8 mouse cellular contexts compared by ENCODE assay signal in the genomic region with DNA sequence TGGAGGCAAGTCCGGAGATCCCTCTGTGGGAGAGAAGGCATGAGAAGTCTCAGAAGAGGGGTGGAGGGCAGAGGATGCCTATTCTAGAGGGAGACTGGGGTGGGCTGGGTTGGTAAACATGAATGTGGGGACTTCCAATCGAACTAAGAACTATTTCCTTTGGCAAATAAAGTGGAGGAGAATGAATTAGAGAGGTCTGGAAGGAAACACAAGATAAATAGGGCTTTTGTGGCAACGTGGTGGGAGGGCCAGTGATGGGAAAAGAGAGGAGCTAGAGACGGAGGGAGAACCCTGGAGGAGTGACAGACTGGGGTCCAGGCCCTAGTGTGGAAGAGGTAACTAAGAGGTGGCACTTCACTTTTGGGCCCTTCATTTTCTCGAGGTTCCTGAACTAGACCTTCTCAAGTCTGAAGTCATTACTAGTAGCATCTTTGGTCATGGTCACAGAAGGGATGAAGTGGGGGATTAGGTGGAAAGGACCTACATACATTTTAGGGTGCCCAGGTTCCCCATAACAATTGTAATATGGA. TPM values are rescaled to one million over a fixed set of nuclear protein-coding genes. Genes with fewer than 3 reads are reported as not detected.
DNase-seq lines count a peak whose midpoint lies in the region; ATAC-seq and TF ChIP-seq lines count a peak whose summit lies in the region.

No protein-coding gene starts in this region.

- no peak for ATAC-seq in lung, embryonic 14.5 days (ENCODE audit: insufficient read depth)
- no peak for ATAC-seq in embryonic facial prominence, embryonic 14.5 days (ENCODE audit: low read depth)
- no peak for ATAC-seq in intestine, embryonic 15.5 days
- ATAC-seq in neural tube, embryonic 13.5 days (ENCODE audit: low read depth), result no peak
- no peak for ATAC-seq in granulocyte monocyte progenitor cell, adult 5-6 weeks (replicated peaks; ENCODE audit: poor library complexity, severe bottlenecking)

- H3K9ac ChIP-seq in lung, embryonic 14.5 days, result peak overlapping the region; percentile 90
- H3K9ac ChIP-seq in embryonic facial prominence, embryonic 14.5 days (ENCODE audit: low read depth, low read length), result peak overlapping the region; percentile 98
- peak overlapping the region; percentile 90 for H3K9ac ChIP-seq in intestine, embryonic 15.5 days
- peak overlapping the region; percentile 98 for H3K9ac ChIP-seq in neural tube, embryonic 13.5 days

- peak; percentile 25 for DNase-seq in lung, embryonic 14.5 days
- no peak for DNase-seq in lung, postnatal 4 days
- DNase-seq in embryonic facial prominence, embryonic 14.5 days (ENCODE audit: low spot score), result no peak
- DNase-seq in layer of hippocampus, adult 9-11 months, result no peak
- DNase-seq in testis, postnatal 14 days (ENCODE audit: low spot score), result no peak

- peak overlapping the region; percentile 78 for H3K4me3 ChIP-seq in lung, embryonic 14.5 days (ENCODE audit: low read depth, low read length)
- peak overlapping the region; percentile 79 for H3K4me3 ChIP-seq in embryonic facial prominence, embryonic 14.5 days (ENCODE audit: low read depth, low read length)
- H3K4me3 ChIP-seq in intestine, embryonic 15.5 days (replicated peaks), result peak overlapping the region; percentile 82
- peak overlapping the region; percentile 80 for H3K4me3 ChIP-seq in neural tube, embryonic 13.5 days

- H3K36me3 ChIP-seq in lung, embryonic 14.5 days (ENCODE audit: insufficient read depth), result peaks cover 6% of the 10 kb centered on the region; the same call in 1 of the 2 replicates
- peaks cover 10% of the 10 kb centered on the region; the same call in 1 of the 2 replicates for H3K36me3 ChIP-seq in embryonic facial prominence, embryonic 14.5 days (ENCODE audit: control insufficient read depth, insufficient read depth, low read length)
- no peaks in the 10 kb centered on the region for H3K36me3 ChIP-seq in intestine, embryonic 15.5 days
- H3K36me3 ChIP-seq in neural tube, embryonic 13.5 days, result no peaks in the 10 kb centered on the region

- no peaks in the 10 kb centered on the region for H3K27me3 ChIP-seq in lung, embryonic 14.5 days (ENCODE audit: insufficient read depth, low read length)
- no peaks in the 10 kb centered on the region for H3K27me3 ChIP-seq in embryonic facial prominence, embryonic 14.5 days (replicated peaks; ENCODE audit: control insufficient read depth, insufficient read depth, low read length)
- no peaks in the 10 kb centered on the region for H3K27me3 ChIP-seq in intestine, embryonic 15.5 days (replicated peaks)
- H3K27me3 ChIP-seq in neural tube, embryonic 13.5 days, result peaks cover 7% of the 10 kb centered on the region; the same call in 1 of the 2 replicates

- H3K27ac ChIP-seq in lung, embryonic 14.5 days (ENCODE audit: low read depth), result peak overlapping the region; percentile 97
- H3K27ac ChIP-seq in embryonic facial prominence, embryonic 14.5 days (replicated peaks; ENCODE audit: low read depth, low read length), result peak overlapping the region; percentile 98
- peak overlapping the region; percentile 96 for H3K27ac ChIP-seq in intestine, embryonic 15.5 days
- peak overlapping the region; percentile 99 for H3K27ac ChIP-seq in neural tube, embryonic 13.5 days (replicated peaks)

- H3K4me2 ChIP-seq in lung, embryonic 14.5 days, result peak overlapping the region; percentile 78
- H3K4me2 ChIP-seq in embryonic facial prominence, embryonic 14.5 days (ENCODE audit: low read depth, low read length), result peak overlapping the region; percentile 73
- H3K4me2 ChIP-seq in intestine, embryonic 15.5 days (replicated peaks), result peak overlapping the region; percentile 75
- peak overlapping the region; percentile 90 for H3K4me2 ChIP-seq in neural tube, embryonic 13.5 days

- WGBS in lung, embryonic 14.5 days, result 5% methylated on average over 5 of the region's 5 CpGs
- 2% methylated on average over 5 of the region's 5 CpGs for WGBS in embryonic facial prominence, embryonic 14.5 days
- 15% methylated on average over 5 of the region's 5 CpGs for WGBS in intestine, embryonic 15.5 days
- 7% methylated on average over 5 of the region's 5 CpGs for WGBS in neural tube, embryonic 13.5 days

- H3K4me1 ChIP-seq in lung, embryonic 14.5 days (ENCODE audit: insufficient read depth), result peaks cover 22% of the 10 kb centered on the region
- H3K4me1 ChIP-seq in embryonic facial prominence, embryonic 14.5 days (ENCODE audit: control insufficient read depth, insufficient read depth, low read length), result peaks cover 34% of the 10 kb centered on the region
- H3K4me1 ChIP-seq in intestine, embryonic 15.5 days (replicated peaks), result peaks cover 36% of the 10 kb centered on the region
- peaks cover 56% of the 10 kb centered on the region for H3K4me1 ChIP-seq in neural tube, embryonic 13.5 days (replicated peaks)

- no peaks in the 10 kb centered on the region for H3K9me3 ChIP-seq in lung, embryonic 14.5 days (ENCODE audit: low read depth, low read length)
- no peaks in the 10 kb centered on the region for H3K9me3 ChIP-seq in embryonic facial prominence, embryonic 14.5 days (ENCODE audit: control insufficient read depth, low read length)
- no peaks in the 10 kb centered on the region for H3K9me3 ChIP-seq in intestine, embryonic 15.5 days
- no peaks in the 10 kb centered on the region for H3K9me3 ChIP-seq in neural tube, embryonic 13.5 days

- no peak for TF ChIP-seq CTCF in lung, embryonic 14.5 days (IDR thresholded peaks at IDR 0.05; ENCODE audit: low read depth)

RNA-seq across cellular contexts. Expression of a gene that starts 1.1 kb away (rescaled TPM):
- 13.1 and 15.1 TPM in 2 replicates for polyA plus RNA-seq in lung, embryonic 14.5 days (2014; fragmentation: Nextera tagmentation; extraction: Ambion mirVana)
- polyA plus RNA-seq in embryonic facial prominence, embryonic 14.5 days (2014; fragmentation: Nextera tagmentation; extraction: Ambion mirVana), result 13.8 and 14.9 TPM in 2 replicates
- 10.5 and 11.9 TPM in 2 replicates for polyA plus RNA-seq in intestine, embryonic 15.5 days (2015; fragmentation: Nextera tagmentation; extraction: Ambion mirVana)
- polyA plus RNA-seq in neural tube, embryonic 13.5 days (2015; fragmentation: Nextera tagmentation; extraction: Ambion mirVana), result 21.0 and 23.1 TPM in 2 replicates
- total RNA-seq in granulocyte monocyte progenitor cell, adult 5-6 weeks (2014; fragmentation: Nextera tagmentation), result 25.1 and 37.2 TPM in 2 replicates
- total RNA-seq in granulocyte monocyte progenitor cell, adult 5-6 weeks (2017), result 2.6 and 3.0 TPM in 2 replicates

RNA-seq across cellular contexts. Expression of a gene that starts 1.6 kb away (rescaled TPM):
- not detected in 2 replicates for polyA plus RNA-seq in lung, embryonic 14.5 days (2014; fragmentation: Nextera tagmentation; extraction: Ambion mirVana)
- polyA plus RNA-seq in embryonic facial prominence, embryonic 14.5 days (2014; fragmentation: Nextera tagmentation; extraction: Ambion mirVana), result not detected in 2 replicates
- not detected in 2 replicates for polyA plus RNA-seq in intestine, embryonic 15.5 days (2015; fragmentation: Nextera tagmentation; extraction: Ambion mirVana)
- polyA plus RNA-seq in neural tube, embryonic 13.5 days (2015; fragmentation: Nextera tagmentation; extraction: Ambion mirVana), result not detected in 2 replicates
- total RNA-seq in granulocyte monocyte progenitor cell, adult 5-6 weeks (2014; fragmentation: Nextera tagmentation), result not detected in 2 replicates
- not detected in 2 replicates for total RNA-seq in granulocyte monocyte progenitor cell, adult 5-6 weeks (2017)

RNA-seq across cellular contexts. Expression of a gene that starts 12.1 kb away (rescaled TPM):
- polyA plus RNA-seq in lung, embryonic 14.5 days (2014; fragmentation: Nextera tagmentation; extraction: Ambion mirVana), result 2.2 and 4.1 TPM in 2 replicates
- 10.4 and 11.2 TPM in 2 replicates for polyA plus RNA-seq in embryonic facial prominence, embryonic 14.5 days (2014; fragmentation: Nextera tagmentation; extraction: Ambion mirVana)
- 6.0 and 6.8 TPM in 2 replicates for polyA plus RNA-seq in intestine, embryonic 15.5 days (2015; fragmentation: Nextera tagmentation; extraction: Ambion mirVana)
- 67.2 and 69.8 TPM in 2 replicates for polyA plus RNA-seq in neural tube, embryonic 13.5 days (2015; fragmentation: Nextera tagmentation; extraction: Ambion mirVana)
- total RNA-seq in granulocyte monocyte progenitor cell, adult 5-6 weeks (2014; fragmentation: Nextera tagmentation), result 0.23 TPM in 1 of 2 replicates, not detected in the other
- not detected in 2 replicates for total RNA-seq in granulocyte monocyte progenitor cell, adult 5-6 weeks (2017)

RNA-seq across cellular contexts. Expression of a gene that starts 16.2 kb away (rescaled TPM):
- polyA plus RNA-seq in lung, embryonic 14.5 days (2014; fragmentation: Nextera tagmentation; extraction: Ambion mirVana), result 429 and 440 TPM in 2 replicates
- 392 and 415 TPM in 2 replicates for polyA plus RNA-seq in embryonic facial prominence, embryonic 14.5 days (2014; fragmentation: Nextera tagmentation; extraction: Ambion mirVana)
- polyA plus RNA-seq in intestine, embryonic 15.5 days (2015; fragmentation: Nextera tagmentation; extraction: Ambion mirVana), result 337 and 341 TPM in 2 replicates
- polyA plus RNA-seq in neural tube, embryonic 13.5 days (2015; fragmentation: Nextera tagmentation; extraction: Ambion mirVana), result 687 and 693 TPM in 2 replicates
- total RNA-seq in granulocyte monocyte progenitor cell, adult 5-6 weeks (2014; fragmentation: Nextera tagmentation), result 177 and 222 TPM in 2 replicates
- 109 and 136 TPM in 2 replicates for total RNA-seq in granulocyte monocyte progenitor cell, adult 5-6 weeks (2017)

RNA-seq across cellular contexts. Expression of a gene that starts 18.9 kb away (rescaled TPM):
- polyA plus RNA-seq in lung, embryonic 14.5 days (2014; fragmentation: Nextera tagmentation; extraction: Ambion mirVana), result 12.1 and 12.6 TPM in 2 replicates
- 14.3 and 16.1 TPM in 2 replicates for polyA plus RNA-seq in embryonic facial prominence, embryonic 14.5 days (2014; fragmentation: Nextera tagmentation; extraction: Ambion mirVana)
- 16.7 and 17.7 TPM in 2 replicates for polyA plus RNA-seq in intestine, embryonic 15.5 days (2015; fragmentation: Nextera tagmentation; extraction: Ambion mirVana)
- 6.0 and 7.9 TPM in 2 replicates for polyA plus RNA-seq in neural tube, embryonic 13.5 days (2015; fragmentation: Nextera tagmentation; extraction: Ambion mirVana)
- 169 and 206 TPM in 2 replicates for total RNA-seq in granulocyte monocyte progenitor cell, adult 5-6 weeks (2014; fragmentation: Nextera tagmentation)
- total RNA-seq in granulocyte monocyte progenitor cell, adult 5-6 weeks (2017), result 327 and 371 TPM in 2 replicates
